Mouse (Mus musculus): ENCODE results near the gene Prm2. TPM values are rescaled to one million over a fixed set of nuclear protein-coding genes. Genes with fewer than 3 reads are reported as not detected.

Gene Prm2
- total and polyA plus RNA-seq, 3 experiments, result 5.7 TPM; not detected in 2

GRCm38 (mm10) chr16:10828461-10828805 is 32.5 kb upstream of the Prm2 start:
- TF ChIP-seq POLR2A (IDR thresholded peaks at IDR 0.05; ENCODE audit: insufficient read depth, low read depth, low read length) (no peak), EP300 (IDR thresholded peaks at IDR 0.05; ENCODE audit: insufficient read depth, low read depth, low read length) (no peak), CTCF (IDR thresholded peaks at IDR 0.05) (no peak)
- Histone ChIP-seq H3K4me1 (ENCODE audit: control insufficient read depth, insufficient read depth, low read length) (peaks cover 4% of the 10 kb centered on the region; the same call in 1 of the 2 replicates), H3K27ac (no peak overlapping the region), H3K9ac (ENCODE audit: low read depth, low read length) (no peak overlapping the region), H3K79me2 (replicated peaks; ENCODE audit: control insufficient read depth, insufficient read depth, low read length) (no peaks in the 10 kb centered on the region), H3K4me3 (no peak overlapping the region), H3K27me3 (ENCODE audit: control insufficient read depth, insufficient read depth, low read length) (no peaks in the 10 kb centered on the region; the same call in 1 of the 2 replicates), H3K36me3 (ENCODE audit: control insufficient read depth, insufficient read depth, low read length) (no peaks in the 10 kb centered on the region)
- no peak for DNase-seq
- WGBS, result 73% methylated on average over 4 of the region's 4 CpGs
- intact Hi-C loops (cut with DNase I), result no loop called here

GRCm38 (mm10) chr16:10827766-10828460 is 32.0 kb upstream of the Prm2 start:
- intact Hi-C loops (cut with DNase I), result no loop called here
- H3K9ac ChIP-seq (ENCODE audit: low read depth, low read length), result no peak overlapping the region
- H3K79me2 ChIP-seq (replicated peaks; ENCODE audit: control insufficient read depth, insufficient read depth, low read length), result no peaks in the 10 kb centered on the region
- 84% methylated on average over 7 of the region's 7 CpGs for WGBS
- TF ChIP-seq EP300 (IDR thresholded peaks at IDR 0.05; ENCODE audit: insufficient read depth, low read depth, low read length), result no peak
- no peak for TF ChIP-seq POLR2A (IDR thresholded peaks at IDR 0.05; ENCODE audit: insufficient read depth, low read depth, low read length)
- no peak for TF ChIP-seq CTCF (IDR thresholded peaks at IDR 0.05)
- H3K4me3 ChIP-seq, result no peak overlapping the region
- no peak overlapping the region for H3K27ac ChIP-seq
- peaks cover 4% of the 10 kb centered on the region; the same call in 1 of the 2 replicates for H3K4me1 ChIP-seq (ENCODE audit: control insufficient read depth, insufficient read depth, low read length)
- no peak for DNase-seq
- no peaks in the 10 kb centered on the region for H3K36me3 ChIP-seq (ENCODE audit: control insufficient read depth, insufficient read depth, low read length)
- H3K27me3 ChIP-seq (ENCODE audit: control insufficient read depth, insufficient read depth, low read length), result no peaks in the 10 kb centered on the region; the same call in 1 of the 2 replicates

- H3K36me3 ChIP-seq (ENCODE audit: control insufficient read depth, insufficient read depth, low read length), result no peaks in the 10 kb centered on the region
- 94% methylated on average over 9 of the region's 9 CpGs for WGBS
- no peak overlapping the region for H3K9ac ChIP-seq (ENCODE audit: low read depth, low read length)
- no peak overlapping the region for H3K4me3 ChIP-seq
- intact Hi-C loops (cut with DNase I), result no loop called here
- no peak overlapping the region for H3K27ac ChIP-seq
- H3K79me2 ChIP-seq (replicated peaks; ENCODE audit: control insufficient read depth, insufficient read depth, low read length), result no peaks in the 10 kb centered on the region
- TF ChIP-seq CTCF (IDR thresholded peaks at IDR 0.05) (no peak), EP300 (IDR thresholded peaks at IDR 0.05; ENCODE audit: insufficient read depth, low read depth, low read length) (no peak), POLR2A (IDR thresholded peaks at IDR 0.05; ENCODE audit: insufficient read depth, low read depth, low read length) (no peak)
- peaks cover 4% of the 10 kb centered on the region; the same call in 1 of the 2 replicates for H3K4me1 ChIP-seq (ENCODE audit: control insufficient read depth, insufficient read depth, low read length)
- no peaks in the 10 kb centered on the region; the same call in 1 of the 2 replicates for H3K27me3 ChIP-seq (ENCODE audit: control insufficient read depth, insufficient read depth, low read length)
- no peak for DNase-seq
Measured at GRCm38 (mm10) chr16:10827269-10827668, 31.3 kb upstream of the Prm2 start.

GRCm38 (mm10) chr16:10825840-10826239 is 29.9 kb upstream of the Prm2 start:
- H3K4me1 ChIP-seq (ENCODE audit: control insufficient read depth, insufficient read depth, low read length), result peaks cover 4% of the 10 kb centered on the region; the same call in 1 of the 2 replicates
- H3K4me3 ChIP-seq, result no peak overlapping the region
- intact Hi-C loops (cut with DNase I), result no loop called here
- no peaks in the 10 kb centered on the region; the same call in 1 of the 2 replicates for H3K27me3 ChIP-seq (ENCODE audit: control insufficient read depth, insufficient read depth, low read length)
- 68% methylated on average over 4 of the region's 4 CpGs for WGBS
- TF ChIP-seq EP300 (IDR thresholded peaks at IDR 0.05; ENCODE audit: insufficient read depth, low read depth, low read length) (no peak), POLR2A (IDR thresholded peaks at IDR 0.05; ENCODE audit: insufficient read depth, low read depth, low read length) (no peak), CTCF (IDR thresholded peaks at IDR 0.05) (no peak)
- no peak overlapping the region for H3K27ac ChIP-seq
- no peaks in the 10 kb centered on the region for H3K79me2 ChIP-seq (replicated peaks; ENCODE audit: control insufficient read depth, insufficient read depth, low read length)
- no peaks in the 10 kb centered on the region for H3K36me3 ChIP-seq (ENCODE audit: control insufficient read depth, insufficient read depth, low read length)
- H3K9ac ChIP-seq (ENCODE audit: low read depth, low read length), result no peak overlapping the region
- DNase-seq, result no peak

- 95% methylated on average over 1 of the region's 1 CpGs for WGBS
Measured at GRCm38 (mm10) chr16:10824536-10824935, 28.6 kb upstream of the Prm2 start.

GRCm38 (mm10) chr16:10821387-10821786 is 25.5 kb upstream of the Prm2 start:
- no peak overlapping the region for H3K27ac ChIP-seq
- intact Hi-C loops (cut with DNase I), result no loop called here
- TF ChIP-seq CTCF (IDR thresholded peaks at IDR 0.05) (no peak), POLR2A (IDR thresholded peaks at IDR 0.05; ENCODE audit: insufficient read depth, low read depth, low read length) (no peak), EP300 (IDR thresholded peaks at IDR 0.05; ENCODE audit: insufficient read depth, low read depth, low read length) (no peak)
- no peaks in the 10 kb centered on the region for H3K27me3 ChIP-seq (ENCODE audit: control insufficient read depth, insufficient read depth, low read length)
- peaks cover 9% of the 10 kb centered on the region for H3K4me1 ChIP-seq (ENCODE audit: control insufficient read depth, insufficient read depth, low read length)
- H3K36me3 ChIP-seq (ENCODE audit: control insufficient read depth, insufficient read depth, low read length), result no peaks in the 10 kb centered on the region
- H3K9ac ChIP-seq (ENCODE audit: low read depth, low read length), result no peak overlapping the region
- no peaks in the 10 kb centered on the region for H3K79me2 ChIP-seq (replicated peaks; ENCODE audit: control insufficient read depth, insufficient read depth, low read length)
- DNase-seq, result no peak
- WGBS, result 66% methylated on average over 4 of the region's 4 CpGs
- no peak overlapping the region for H3K4me3 ChIP-seq

More at GRCm38 (mm10) chr16:10824536-10824935, 28.6 kb upstream of the Prm2 start:
- Histone ChIP-seq H3K4me1 (ENCODE audit: control insufficient read depth, insufficient read depth, low read length) (peaks cover 9% of the 10 kb centered on the region), H3K4me3 (no peak overlapping the region), H3K27ac (no peak overlapping the region), H3K9ac (ENCODE audit: low read depth, low read length) (no peak overlapping the region), H3K27me3 (ENCODE audit: control insufficient read depth, insufficient read depth, low read length) (no peaks in the 10 kb centered on the region; the same call in 1 of the 2 replicates), H3K79me2 (replicated peaks; ENCODE audit: control insufficient read depth, insufficient read depth, low read length) (no peaks in the 10 kb centered on the region), H3K36me3 (ENCODE audit: control insufficient read depth, insufficient read depth, low read length) (no peaks in the 10 kb centered on the region)
- no peak for TF ChIP-seq CTCF (IDR thresholded peaks at IDR 0.05)
- TF ChIP-seq POLR2A (IDR thresholded peaks at IDR 0.05; ENCODE audit: insufficient read depth, low read depth, low read length), result no peak
- TF ChIP-seq EP300 (IDR thresholded peaks at IDR 0.05; ENCODE audit: insufficient read depth, low read depth, low read length), result no peak
- intact Hi-C loops (cut with DNase I), result no loop called here
- no peak for DNase-seq

All from heart, adult 2 months (tissue).